Mouse (Mus musculus) E14TG2a.4 (cell line): ENCODE data around the gene Il1r1.

Experiments used
- CTCF ChIP-seq: conservative IDR thresholded peaks from 2 replicates; pipeline ENCODE4 v1.5.1; 2014; ENCODE audit warnings: low read length
- NANOG ChIP-seq: IDR thresholded peaks from 2 replicates; pipeline ENCODE4 v1.6.1; 2014; ENCODE audit warnings: borderline replicate concordance, low read length, mixed read lengths
- POU5F1 ChIP-seq: IDR thresholded peaks from 2 replicates; pipeline ENCODE4 v1.6.1; 2014; ENCODE audit warnings: low read length, borderline replicate concordance

DNA sequence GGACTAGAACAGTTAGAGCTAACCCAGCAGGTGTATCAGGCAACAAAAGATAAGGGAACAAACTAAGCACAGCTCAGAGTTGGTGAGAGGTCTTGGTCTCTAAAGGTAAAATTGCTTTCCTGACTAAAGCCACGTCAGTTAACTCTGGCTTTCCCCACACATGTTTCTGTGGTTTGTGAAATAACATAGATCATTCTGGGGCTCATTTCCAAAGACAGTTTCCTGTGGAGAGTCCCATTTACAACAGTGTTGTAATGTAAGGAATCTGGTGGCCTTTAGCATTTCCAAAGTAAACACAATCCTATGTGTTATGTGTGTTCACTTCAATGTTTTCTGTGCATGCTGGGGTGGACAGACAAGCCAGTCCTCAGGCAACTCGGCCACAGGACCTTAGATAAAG lies 134.9 kb downstream of the Il1r1 start:
- TF ChIP-seq POU5F1 (no peak), CTCF (no peak), NANOG (no peak)
